Mouse (Mus musculus) liver, embryonic 12.5 days (tissue): ENCODE results near the gene Htr1f. TPM values are rescaled to one million over a fixed set of nuclear protein-coding genes. Genes with fewer than 3 reads are reported as not detected.
"Not testable (repeated sequence)": the region's sequence is repeated elsewhere in the genome, so short reads cannot be mapped to it uniquely, and the experiment has no call there.

Source experiments
- ATAC-seq: fragments of 200-750 bp; cut with Nextera tagmentation; 2 replicates; pipeline ENCODE4 v1.8.0; 2017; ENCODE audit warnings: moderate number of reproducible peaks, mild to moderate bottlenecking, moderate library complexity
- H3K27ac ChIP-seq: fragments of 300-500 bp; sonication (generic); 2 replicates; pipeline ENCODE4 v1.5.1; 2016; ENCODE audit warnings: mild to moderate bottlenecking
- H3K27me3 ChIP-seq: fragments of 300-500 bp; sonication (generic); replicated peaks from 2 replicates; pipeline ENCODE4 v1.6.1; 2016; ENCODE audit warnings: mild to moderate bottlenecking, moderate library complexity
- H3K36me3 ChIP-seq: fragments of 300-500 bp; sonication (generic); 2 replicates; pipeline ENCODE4 v1.6.1; 2016; ENCODE audit warnings: mild to moderate bottlenecking, moderate library complexity
- H3K4me1 ChIP-seq: fragments of 300-500 bp; sonication (generic); 2 replicates; pipeline ENCODE4 v1.6.1; 2016
- H3K4me2 ChIP-seq: fragments of 300-500 bp; sonication (generic); 2 replicates; pipeline ENCODE4 v1.6.1; 2016; ENCODE audit warnings: mild to moderate bottlenecking, moderate library complexity
- H3K4me3 ChIP-seq: fragments of 300-500 bp; sonication (generic); 2 replicates; pipeline ENCODE4 v1.5.1; 2016; ENCODE audit warnings: mild to moderate bottlenecking, moderate library complexity
- H3K9ac ChIP-seq: fragments of 300-500 bp; sonication (generic); 2 replicates; pipeline ENCODE4 v1.6.1; 2016; ENCODE audit warnings: mild to moderate bottlenecking, moderate library complexity
- H3K9me3 ChIP-seq: fragments of 300-500 bp; sonication (generic); replicated peaks from 2 replicates; pipeline ENCODE4 v1.6.1; 2016; ENCODE audit warnings: mild to moderate bottlenecking, moderate library complexity
- WGBS: fragments of 180-500 bp; shearing (Covaris S2); methylation state at CpG from one replicate; pipeline ENCODE4 v1.1.7; 2016; ENCODE audit not compliant: insufficient replicate concordance; 5-methylcytosine and 5-hydroxymethylcytosine counted together
- polyA plus RNA-seq: library from polyadenylated mRNA; unstranded; fragments of >200 nt; fragmentation: Nextera tagmentation; extraction: Ambion mirVana; gene quantifications from 2 replicates; pipeline ENCODE4 v1.2.1, GENCODE M21; 2016

Htr1f gene
- not detected in 2 replicates for polyA plus RNA-seq

DNA sequence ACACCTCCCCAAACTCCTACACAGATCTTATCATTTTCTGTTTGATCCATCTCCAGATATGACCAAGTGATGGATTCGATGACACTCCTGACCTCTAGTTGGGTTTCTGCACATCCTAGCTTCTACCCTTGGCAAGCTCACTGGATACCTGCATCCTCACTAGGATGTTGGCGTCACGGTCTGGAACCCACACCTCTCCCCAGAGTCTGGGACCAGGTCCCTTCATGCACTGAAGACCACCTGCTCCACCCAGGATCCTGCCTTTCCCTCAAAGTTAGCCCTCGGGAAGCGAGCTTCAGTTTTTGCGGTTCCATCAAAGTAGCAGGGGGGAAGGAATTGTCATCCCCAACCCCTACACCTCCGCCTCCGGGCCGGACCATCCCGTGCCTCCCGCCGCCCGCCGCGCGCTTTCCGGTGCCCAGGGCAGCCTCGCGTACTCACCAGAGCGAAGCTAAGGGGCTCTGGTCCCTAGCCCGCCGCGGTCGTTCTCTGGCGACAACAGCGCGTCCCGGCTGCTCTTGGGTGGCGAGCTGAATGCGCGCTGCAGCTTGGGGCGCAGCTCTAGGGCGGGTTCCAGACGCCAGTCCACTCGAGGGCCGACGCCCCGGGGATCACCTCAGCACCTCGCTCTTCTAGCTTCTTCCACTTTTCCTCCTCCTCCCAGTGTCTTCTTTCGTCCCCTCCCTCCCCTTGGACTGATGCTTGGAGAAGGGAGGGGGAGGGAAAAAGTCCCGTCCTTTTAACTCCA lies at the start of gene Htr1f:
TSS of gene Htr1f (minus strand) at position 671 of the 748 bp plus-strand sequence.
- H3K4me1 ChIP-seq, result no peaks in the 10 kb centered on the region
- no peaks in the 10 kb centered on the region for H3K9me3 ChIP-seq
- H3K36me3 ChIP-seq, result no peaks in the 10 kb centered on the region
- peaks cover 31% of the 10 kb centered on the region for H3K27me3 ChIP-seq
- H3K27ac ChIP-seq, result no peak within 1 kb of the TSS
- 5% methylated on average over 41 of the region's 41 CpGs for WGBS
- H3K9ac ChIP-seq, result no peak within 1 kb of the TSS
- peak within 1 kb of the TSS; percentile 20 for H3K4me3 ChIP-seq
- ATAC-seq, result no peak
- peak within 1 kb of the TSS; percentile 51 for H3K4me2 ChIP-seq

GRCm38 (mm10) chr16:65139771-65140170 lies 34.1 kb upstream of the Htr1f start:
- H3K27me3 ChIP-seq, result no peaks in the 10 kb centered on the region
- H3K36me3 ChIP-seq, result no peaks in the 10 kb centered on the region
- no peaks in the 10 kb centered on the region for H3K9me3 ChIP-seq
- no peak for ATAC-seq
- H3K4me1 ChIP-seq, result no peaks in the 10 kb centered on the region
- 51% methylated on average over 2 of the region's 2 CpGs for WGBS
- H3K9ac ChIP-seq, result no peak overlapping the region
- H3K4me2 ChIP-seq, result no peak overlapping the region
- no peak overlapping the region for H3K27ac ChIP-seq
- H3K4me3 ChIP-seq, result no peak overlapping the region

GRCm38 (mm10) chr16:65129391-65129790 lies 23.7 kb upstream of the Htr1f start:
- Histone ChIP-seq H3K4me1 (no peaks in the 10 kb centered on the region), H3K27me3 (no peaks in the 10 kb centered on the region), H3K4me3 (no peak overlapping the region), H3K9me3 (no peaks in the 10 kb centered on the region), H3K36me3 (no peaks in the 10 kb centered on the region), H3K27ac (no peak overlapping the region), H3K4me2 (no peak overlapping the region), H3K9ac (no peak overlapping the region)
- ATAC-seq, result no peak
- WGBS, result 67% methylated on average over 2 of the region's 2 CpGs

- H3K9me3 ChIP-seq, result no peaks in the 10 kb centered on the region
- no peak overlapping the region for H3K4me3 ChIP-seq
- no peaks in the 10 kb centered on the region for H3K27me3 ChIP-seq
- no peak overlapping the region for H3K27ac ChIP-seq
- 34% methylated on average over 3 of the region's 3 CpGs for WGBS
- H3K36me3 ChIP-seq, result no peaks in the 10 kb centered on the region
- H3K9ac ChIP-seq, result no peak overlapping the region
- ATAC-seq, result no peak
- no peak overlapping the region for H3K4me2 ChIP-seq
- no peaks in the 10 kb centered on the region for H3K4me1 ChIP-seq
These were observed 22.2 kb upstream of the Htr1f start for GRCm38 (mm10) chr16:65127846-65128245.

- WGBS, result 65% methylated on average over 1 of the region's 1 CpGs
- no peaks in the 10 kb centered on the region for H3K36me3 ChIP-seq
- H3K27ac ChIP-seq, result no peak overlapping the region
- no peaks in the 10 kb centered on the region for H3K27me3 ChIP-seq
- no peaks in the 10 kb centered on the region for H3K4me1 ChIP-seq
- H3K4me2 ChIP-seq, result no peak overlapping the region
- H3K9ac ChIP-seq, result no peak overlapping the region
- H3K9me3 ChIP-seq, result no peaks in the 10 kb centered on the region
- ATAC-seq, result no peak
- H3K4me3 ChIP-seq, result no peak overlapping the region
These were observed 6.6 kb upstream of the Htr1f start for GRCm38 (mm10) chr16:65112221-65112620.

- no peak overlapping the region for H3K4me2 ChIP-seq
- H3K27ac ChIP-seq, result no peak overlapping the region
- WGBS, result 73% methylated on average over 5 of the region's 5 CpGs
- no peaks in the 10 kb centered on the region for H3K9me3 ChIP-seq
- H3K36me3 ChIP-seq, result no peaks in the 10 kb centered on the region
- no peak overlapping the region for H3K9ac ChIP-seq
- ATAC-seq, result peak; percentile 27; the same call in 1 of the 2 replicates
- no peaks in the 10 kb centered on the region for H3K4me1 ChIP-seq
- H3K4me3 ChIP-seq, result no peak overlapping the region
- no peaks in the 10 kb centered on the region for H3K27me3 ChIP-seq
These were observed 12.1 kb downstream of the Htr1f start for GRCm38 (mm10) chr16:65093552-65093951.

- 41% methylated on average over 2 of the region's 2 CpGs for WGBS
- H3K4me1 ChIP-seq, result no peaks in the 10 kb centered on the region
- no peak overlapping the region for H3K27ac ChIP-seq
- no peak overlapping the region for H3K9ac ChIP-seq
- H3K27me3 ChIP-seq, result no peaks in the 10 kb centered on the region
- no peaks in the 10 kb centered on the region for H3K9me3 ChIP-seq
- no peak for ATAC-seq
- no peaks in the 10 kb centered on the region for H3K36me3 ChIP-seq
- H3K4me2 ChIP-seq, result no peak overlapping the region
- H3K4me3 ChIP-seq, result no peak overlapping the region
These were observed 22.2 kb downstream of the Htr1f start for GRCm38 (mm10) chr16:65083475-65083874.

GRCm38 (mm10) chr16:65069867-65070266 lies 35.8 kb downstream of the Htr1f start:
- ATAC-seq, result no peak
- H3K4me3 ChIP-seq, result no peak overlapping the region
- no peaks in the 10 kb centered on the region for H3K4me1 ChIP-seq
- H3K9me3 ChIP-seq, result no peaks in the 10 kb centered on the region
- H3K27me3 ChIP-seq, result no peaks in the 10 kb centered on the region
- H3K4me2 ChIP-seq, result no peak overlapping the region
- H3K36me3 ChIP-seq, result no peaks in the 10 kb centered on the region
- no peak overlapping the region for H3K9ac ChIP-seq
- WGBS, result 50% methylated on average over 1 of the region's 1 CpGs
- no peak overlapping the region for H3K27ac ChIP-seq

GRCm38 (mm10) chr16:65066264-65066663 lies 39.4 kb downstream of the Htr1f start:
- H3K27ac ChIP-seq, result no peak overlapping the region
- H3K36me3 ChIP-seq, result no peaks in the 10 kb centered on the region
- ATAC-seq, result no peak
- H3K4me3 ChIP-seq, result no peak overlapping the region
- no peaks in the 10 kb centered on the region for H3K27me3 ChIP-seq
- H3K4me2 ChIP-seq, result no peak overlapping the region
- no peak overlapping the region for H3K9ac ChIP-seq
- no peaks in the 10 kb centered on the region for H3K4me1 ChIP-seq
- no peaks in the 10 kb centered on the region for H3K9me3 ChIP-seq

DNA sequence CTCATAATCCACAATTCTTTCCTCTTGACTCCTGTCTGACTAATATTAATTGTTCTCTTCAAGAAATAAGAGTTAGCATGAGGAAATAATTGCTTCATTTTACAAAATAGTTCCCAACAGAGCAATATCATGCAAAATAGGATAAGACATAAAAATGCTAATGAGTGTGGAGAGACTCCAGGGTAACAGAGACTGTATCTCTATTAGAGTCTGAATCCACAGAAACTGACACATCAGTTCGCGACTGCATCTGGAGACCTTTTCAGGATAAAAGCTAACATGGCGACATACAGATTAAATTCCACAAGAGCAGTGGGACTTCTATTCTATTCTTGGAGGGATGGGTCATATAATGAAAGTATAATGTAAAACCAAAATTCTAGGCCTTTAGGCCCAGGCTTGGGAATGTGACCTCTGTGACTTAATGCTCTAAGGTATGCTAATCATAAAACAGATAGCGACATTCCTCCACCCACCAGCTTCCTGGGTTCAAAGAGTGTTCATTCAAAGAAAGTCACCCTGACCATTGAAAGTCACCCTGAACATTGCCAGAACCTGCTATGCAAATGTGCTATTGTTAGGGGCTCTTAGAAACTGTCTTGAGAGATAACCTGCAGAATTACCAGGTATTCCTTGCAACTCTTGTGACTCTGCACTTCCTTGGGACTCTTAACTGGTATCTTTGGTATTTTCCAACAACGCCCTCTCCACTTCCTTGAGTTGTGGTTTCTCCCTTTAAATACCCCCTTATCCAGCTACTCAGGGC lies 67.8 kb downstream of the Htr1f start:
- H3K4me2 ChIP-seq, ATAC-seq, H3K4me1 ChIP-seq, H3K27ac ChIP-seq, H3K9me3 ChIP-seq, H3K4me3 ChIP-seq, H3K36me3 ChIP-seq, H3K9ac ChIP-seq, H3K27me3 ChIP-seq: not testable (repeated sequence)
- 74% methylated on average over 5 of the region's 5 CpGs for WGBS

DNA sequence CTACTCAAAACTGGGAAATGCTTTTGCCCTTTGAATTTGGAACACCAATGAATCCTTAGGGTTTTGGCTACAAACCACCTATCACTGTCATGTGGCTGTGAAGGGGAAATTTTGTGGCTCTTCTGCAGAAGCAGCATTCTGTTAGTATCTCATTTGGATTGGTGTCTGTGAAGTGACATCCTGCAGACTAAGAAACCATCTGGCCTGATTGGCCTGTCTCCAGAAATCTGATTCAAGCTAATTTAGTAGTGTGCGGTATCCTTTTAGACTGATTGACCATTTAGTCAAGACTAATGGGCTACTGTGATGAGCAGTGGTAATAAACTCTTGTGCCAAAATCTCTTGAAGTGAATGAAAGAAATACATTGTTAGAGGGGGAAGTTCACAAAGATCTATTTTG lies 76.0 kb downstream of the Htr1f start:
- no peak for ATAC-seq
- Histone ChIP-seq H3K4me2 (no peak overlapping the region), H3K9ac (no peak overlapping the region), H3K27ac (no peak overlapping the region), H3K4me3 (no peak overlapping the region), H3K36me3 (no peaks in the 10 kb centered on the region), H3K9me3 (0 out of 2 replicates have a peak, but pooled peaks cover 3% of the 10 kb centered on the region), H3K27me3 (no peaks in the 10 kb centered on the region), H3K4me1 (no peaks in the 10 kb centered on the region)
- 83% methylated on average over 1 of the region's 1 CpGs for WGBS

- Histone ChIP-seq H3K9ac (no peak overlapping the region), H3K4me1 (no peaks in the 10 kb centered on the region), H3K4me2 (no peak overlapping the region), H3K36me3 (no peaks in the 10 kb centered on the region), H3K9me3 (no peaks in the 10 kb centered on the region), H3K4me3 (no peak overlapping the region), H3K27me3 (no peaks in the 10 kb centered on the region), H3K27ac (no peak overlapping the region)
- ATAC-seq, result no peak
- WGBS, result 55% methylated on average over 3 of the region's 3 CpGs
These were observed 83.3 kb downstream of the Htr1f start for GRCm38 (mm10) chr16:65022364-65022763.
